In genomic region chr1:74001449-74001820, GRCm38 (mm10) we compare ENCODE assay signal across 8 mouse cellular contexts.
DNase-seq lines count a peak whose midpoint lies in the region; ATAC-seq and TF ChIP-seq lines count a peak whose summit lies in the region.

No protein-coding gene starts in this region.

- H3K4me3 ChIP-seq in G1E (ENCODE audit: low read depth, low read length): no peak overlapping the region
- H3K4me3 ChIP-seq in embryonic facial prominence, embryonic 11.5 days (ENCODE audit: low read depth, low read length): no peak overlapping the region
- H3K4me3 ChIP-seq in heart, postnatal 0 days (ENCODE audit: low read depth, low read length): peak overlapping the region; percentile 36
- H3K4me3 ChIP-seq in liver, embryonic 16.5 days (ENCODE audit: low read depth, low read length): peak overlapping the region; percentile 65
- H3K4me3 ChIP-seq in stomach, postnatal 0 days (ENCODE audit: low read depth, low read length): no peak overlapping the region
- H3K4me3 ChIP-seq in thymus, adult 2 months (ENCODE audit: control insufficient read depth, insufficient read depth, low read length): no peak overlapping the region

- H3K9ac ChIP-seq in embryonic facial prominence, embryonic 11.5 days (replicated peaks; ENCODE audit: low read length): no peak overlapping the region
- peak overlapping the region; percentile 50 for H3K9ac ChIP-seq in heart, postnatal 0 days (replicated peaks; ENCODE audit: low read depth, low read length)
- peak overlapping the region; percentile 70 for H3K9ac ChIP-seq in liver, embryonic 16.5 days (ENCODE audit: low read depth, low read length)
- H3K9ac ChIP-seq in stomach, postnatal 0 days (ENCODE audit: low read length): peak overlapping the region; percentile 27; the same call in 1 of the 2 replicates

- H3K4me2 ChIP-seq in embryonic facial prominence, embryonic 11.5 days (ENCODE audit: low read depth, low read length): no peak overlapping the region
- peak overlapping the region; percentile 59 for H3K4me2 ChIP-seq in heart, postnatal 0 days (ENCODE audit: low read depth, low read length)
- peak overlapping the region; percentile 71 for H3K4me2 ChIP-seq in liver, embryonic 16.5 days (ENCODE audit: low read depth, low read length)
- no peak overlapping the region for H3K4me2 ChIP-seq in stomach, postnatal 0 days (replicated peaks; ENCODE audit: low read depth)

- peak overlapping the region; percentile 38; the same call in 1 of the 2 replicates for H3K27ac ChIP-seq in embryonic facial prominence, embryonic 11.5 days (replicated peaks; ENCODE audit: low read depth, low read length)
- H3K27ac ChIP-seq in heart, postnatal 0 days (ENCODE audit: low read depth): peak overlapping the region; percentile 96
- peak overlapping the region; percentile 79 for H3K27ac ChIP-seq in liver, embryonic 16.5 days (ENCODE audit: low read length)
- peak overlapping the region; percentile 9; the same call in 1 of the 2 replicates for H3K27ac ChIP-seq in stomach, postnatal 0 days (replicated peaks)
- H3K27ac ChIP-seq in thymus, adult 2 months (ENCODE audit: control insufficient read depth, insufficient read depth, low read length): no peak overlapping the region

- H3K36me3 ChIP-seq in G1E (replicated peaks): no peaks in the 10 kb centered on the region
- H3K36me3 ChIP-seq in embryonic facial prominence, embryonic 11.5 days (replicated peaks; ENCODE audit: control insufficient read depth, insufficient read depth, low read depth, low read length): no peaks in the 10 kb centered on the region
- peaks cover 21% of the 10 kb centered on the region for H3K36me3 ChIP-seq in heart, postnatal 0 days (replicated peaks; ENCODE audit: control insufficient read depth, insufficient read depth, low read length)
- peaks cover 5% of the 10 kb centered on the region; the same call in 1 of the 2 replicates for H3K36me3 ChIP-seq in liver, embryonic 16.5 days (ENCODE audit: control insufficient read depth, insufficient read depth)
- no peaks in the 10 kb centered on the region; the same call in 1 of the 2 replicates for H3K36me3 ChIP-seq in stomach, postnatal 0 days (ENCODE audit: control insufficient read depth, insufficient read depth, low read length)
- H3K36me3 ChIP-seq in thymus, adult 2 months (ENCODE audit: control insufficient read depth, insufficient read depth, low read length): no peaks in the 10 kb centered on the region

- TF ChIP-seq EP300 in heart, postnatal 0 days (IDR thresholded peaks at IDR 0.05; ENCODE audit: low read depth): peak; percentile 91
- TF ChIP-seq EP300 in stomach, postnatal 0 days (optimal IDR thresholded peaks at IDR 0.05): no peak

- no peaks in the 10 kb centered on the region for H3K9me3 ChIP-seq in G1E (replicated peaks)
- H3K9me3 ChIP-seq in embryonic facial prominence, embryonic 11.5 days (replicated peaks; ENCODE audit: control insufficient read depth, low read length): no peaks in the 10 kb centered on the region
- no peaks in the 10 kb centered on the region for H3K9me3 ChIP-seq in heart, postnatal 0 days (replicated peaks; ENCODE audit: control insufficient read depth, low read length)
- H3K9me3 ChIP-seq in liver, embryonic 16.5 days (replicated peaks; ENCODE audit: control insufficient read depth, low read length): no peaks in the 10 kb centered on the region
- no peaks in the 10 kb centered on the region for H3K9me3 ChIP-seq in stomach, postnatal 0 days (ENCODE audit: control insufficient read depth, low read length)

- DNase-seq in G1E (ENCODE audit: low spot score): peak; percentile 38
- no peak for DNase-seq in embryonic facial prominence, embryonic 11.5 days (ENCODE audit: low spot score)
- peak; percentile 89 for DNase-seq in heart, postnatal 0 days (ENCODE audit: low spot score)
- DNase-seq in stomach, postnatal 0 days (ENCODE audit: low spot score): no peak
- no peak for DNase-seq in left cerebral cortex, postnatal 25 days (ENCODE audit: low spot score in 2 of 2)
- no peak for DNase-seq in cerebellum, adult 8-10 months
- DNase-seq in thymus, adult 2 months: no peak

- TF ChIP-seq POLR2A in thymus, adult 2 months (IDR thresholded peaks at IDR 0.05; ENCODE audit: control insufficient read depth, extremely low read depth, insufficient read depth, low read length, poor library complexity): no peak

- 58% methylated on average over 10 of the region's 10 CpGs for WGBS in embryonic facial prominence, embryonic 11.5 days
- 26% methylated on average over 10 of the region's 10 CpGs for WGBS in heart, postnatal 0 days
- WGBS in liver, embryonic 16.5 days (ENCODE audit: insufficient replicate concordance): 17% methylated on average over 10 of the region's 10 CpGs
- WGBS in stomach, postnatal 0 days: 50% methylated on average over 10 of the region's 10 CpGs
- 42% methylated on average over 10 of the region's 10 CpGs for WGBS in thymus, adult 2 months

- no peaks in the 10 kb centered on the region; the same call in 1 of the 2 replicates for H3K27me3 ChIP-seq in G1E (ENCODE audit: insufficient read depth, low read length)
- H3K27me3 ChIP-seq in embryonic facial prominence, embryonic 11.5 days (ENCODE audit: control insufficient read depth, insufficient read depth, low read length): no peaks in the 10 kb centered on the region
- no peaks in the 10 kb centered on the region for H3K27me3 ChIP-seq in heart, postnatal 0 days (ENCODE audit: control insufficient read depth, insufficient read depth, low read length)
- no peaks in the 10 kb centered on the region for H3K27me3 ChIP-seq in liver, embryonic 16.5 days (ENCODE audit: control insufficient read depth, insufficient read depth, low read depth, low read length)
- no peaks in the 10 kb centered on the region for H3K27me3 ChIP-seq in stomach, postnatal 0 days (ENCODE audit: control insufficient read depth, insufficient read depth, low read length)
- no peaks in the 10 kb centered on the region for H3K27me3 ChIP-seq in thymus, adult 2 months (ENCODE audit: control insufficient read depth, insufficient read depth, low read length)

- 0 out of 2 replicates have a peak, but pooled peaks cover 2% of the 10 kb centered on the region for H3K4me1 ChIP-seq in G1E (ENCODE audit: insufficient read depth, low read depth, low read length)
- H3K4me1 ChIP-seq in embryonic facial prominence, embryonic 11.5 days (ENCODE audit: control insufficient read depth, insufficient read depth, low read length): peaks cover 12% of the 10 kb centered on the region
- H3K4me1 ChIP-seq in heart, postnatal 0 days (ENCODE audit: control insufficient read depth, insufficient read depth): peaks cover 76% of the 10 kb centered on the region
- peaks cover 58% of the 10 kb centered on the region for H3K4me1 ChIP-seq in liver, embryonic 16.5 days (ENCODE audit: control insufficient read depth, low read depth, low read length)
- peaks cover 9% of the 10 kb centered on the region; the same call in 1 of the 2 replicates for H3K4me1 ChIP-seq in stomach, postnatal 0 days (replicated peaks; ENCODE audit: control insufficient read depth, insufficient read depth)
- no peaks in the 10 kb centered on the region for H3K4me1 ChIP-seq in thymus, adult 2 months (replicated peaks; ENCODE audit: control insufficient read depth, insufficient read depth, low read length)

- TF ChIP-seq CTCF in G1E (IDR thresholded peaks at IDR 0.05; ENCODE audit: low read depth, low read length): no peak
- TF ChIP-seq CTCF in heart, postnatal 0 days (IDR thresholded peaks at IDR 0.05; ENCODE audit: low read depth): peak; percentile 26
- no peak for TF ChIP-seq CTCF in stomach, postnatal 0 days (IDR thresholded peaks at IDR 0.05; ENCODE audit: low read depth)
- no peak for TF ChIP-seq CTCF in thymus, adult 2 months (IDR thresholded peaks at IDR 0.05; ENCODE audit: borderline replicate concordance, control insufficient read depth, extremely low read depth, insufficient read depth, low read length, poor library complexity)

- intact Hi-C loops in left cerebral cortex, postnatal 25 days (cut with DNase I): no loop called here

- ATAC-seq in G1E (ENCODE audit: extremely low read depth, insufficient number of reproducible peaks, low FRiP score, poor library complexity, severe bottlenecking): no peak
- no peak for ATAC-seq in embryonic facial prominence, embryonic 11.5 days (replicated peaks; ENCODE audit: insufficient number of reproducible peaks, low FRiP score, low TSS enrichment, low read depth)
- peak; percentile 70 for ATAC-seq in heart, postnatal 0 days (ENCODE audit: insufficient read depth, low read depth)
- peak; percentile 93 for ATAC-seq in liver, embryonic 16.5 days (ENCODE audit: low read depth)
- no peak for ATAC-seq in stomach, postnatal 0 days (ENCODE audit: low FRiP score, low TSS enrichment)

Comparison
In these comparisons a context has a peak if more than half of its experiments do, and no peak if none do; other contexts are left out.
1. ATAC-seq: peak in heart, postnatal 0 days (single experiment) and liver, embryonic 16.5 days (single experiment); none in G1E (single experiment), embryonic facial prominence, embryonic 11.5 days (single experiment) and stomach, postnatal 0 days (single experiment).
2. DNase-seq: peak in G1E (single experiment) and heart, postnatal 0 days (single experiment); none in embryonic facial prominence, embryonic 11.5 days (single experiment), stomach, postnatal 0 days (single experiment), left cerebral cortex, postnatal 25 days (0 of 2), cerebellum, adult 8-10 months (single experiment) and thymus, adult 2 months (single experiment).
3. H3K4me3 ChIP-seq: peak in heart, postnatal 0 days (single experiment) and liver, embryonic 16.5 days (single experiment); none in G1E (single experiment), embryonic facial prominence, embryonic 11.5 days (single experiment), stomach, postnatal 0 days (single experiment) and thymus, adult 2 months (single experiment).
4. H3K4me2 ChIP-seq: peak in heart, postnatal 0 days (single experiment) and liver, embryonic 16.5 days (single experiment); none in embryonic facial prominence, embryonic 11.5 days (single experiment) and stomach, postnatal 0 days (single experiment).